Mouse (Mus musculus) heart, embryonic 13.5 days (tissue): ENCODE results near the gene Lgals9. TPM values are rescaled to one million over a fixed set of nuclear protein-coding genes. Genes with fewer than 3 reads are reported as not detected.

ENCODE experiments used
- ATAC-seq: fragments of 200-750 bp; cut with Nextera tagmentation; 2 replicates; pipeline ENCODE4 v1.8.0; 2017; ENCODE audit warnings: moderate TSS enrichment; ENCODE audit not compliant: insufficient number of reproducible peaks, low FRiP score, low TSS enrichment; ENCODE audit errors: extremely low read depth
- H3K27ac ChIP-seq: fragments of 300-500 bp; sonication (generic); replicated peaks from 2 replicates; pipeline ENCODE4 v1.5.1; 2015; ENCODE audit warnings: moderate library complexity, mild to moderate bottlenecking, inconsistent platforms
- H3K27me3 ChIP-seq: fragments of 300-500 bp; sonication (generic); replicated peaks from 2 replicates; pipeline ENCODE4 v1.6.1; 2015; ENCODE audit warnings: mild to moderate bottlenecking, inconsistent platforms
- H3K36me3 ChIP-seq: fragments of 300-500 bp; sonication (generic); 2 replicates; pipeline ENCODE4 v1.6.1; 2015; ENCODE audit warnings: mild to moderate bottlenecking, inconsistent platforms
- H3K4me1 ChIP-seq: fragments of 300-500 bp; sonication (generic); 2 replicates; pipeline ENCODE4 v1.6.1; 2015; ENCODE audit warnings: inconsistent platforms
- H3K4me2 ChIP-seq: fragments of 300-500 bp; sonication (generic); 2 replicates; pipeline ENCODE4 v1.6.1; 2015; ENCODE audit warnings: inconsistent platforms, mild to moderate bottlenecking, moderate library complexity
- H3K4me3 ChIP-seq: fragments of 300-500 bp; sonication (generic); 2 replicates; pipeline ENCODE4 v1.5.1; 2015; ENCODE audit warnings: moderate library complexity, mild to moderate bottlenecking, inconsistent platforms
- H3K9ac ChIP-seq: fragments of 300-500 bp; sonication (generic); 2 replicates; pipeline ENCODE4 v1.6.1; 2015; ENCODE audit warnings: inconsistent platforms, mild to moderate bottlenecking, moderate library complexity
- H3K9me3 ChIP-seq: fragments of 300-500 bp; sonication (generic); 2 replicates; pipeline ENCODE4 v1.6.1; 2016; ENCODE audit warnings: inconsistent platforms
- WGBS: fragments of 180-500 bp; shearing (Covaris S2); methylation state at CpG from one replicate; pipeline ENCODE4 v1.1.7; 2015; ENCODE audit warnings: mixed read lengths; 5-methylcytosine and 5-hydroxymethylcytosine counted together
- polyA plus RNA-seq: library from polyadenylated mRNA; unstranded; fragments of >200 nt; fragmentation: Nextera tagmentation; extraction: Ambion mirVana; gene quantifications from 2 replicates; pipeline ENCODE4 v1.2.1, GENCODE M21; 2015

The Lgals9 gene
- polyA plus RNA-seq, 1 experiment from 2014 or later, result 60.2 TPM

DNA sequence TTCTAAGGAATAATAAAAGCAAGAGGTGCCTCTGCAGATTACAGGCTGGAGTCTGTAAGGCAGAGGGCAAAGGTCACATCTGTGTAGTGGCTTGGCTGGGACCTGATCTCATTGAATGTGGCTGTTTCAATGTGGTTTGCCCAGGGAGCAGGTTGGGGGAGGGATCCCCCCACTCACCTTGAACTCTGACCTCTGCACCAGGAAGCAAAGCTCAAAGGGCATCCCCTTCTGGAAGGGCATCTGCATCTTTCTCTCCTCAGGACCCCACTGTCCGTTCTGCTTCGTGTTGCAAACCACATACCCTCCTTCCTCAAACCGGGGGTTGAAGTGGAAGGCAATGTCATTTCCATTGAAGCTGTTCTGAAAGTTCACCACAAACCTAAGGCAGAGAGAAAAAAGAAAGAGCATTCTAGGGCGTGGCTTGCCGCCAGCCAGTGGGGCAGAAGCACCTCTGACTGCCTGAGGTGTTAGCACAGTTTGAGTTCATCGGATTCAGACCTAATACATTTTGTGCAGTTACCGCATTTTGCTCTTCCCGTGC is 11.9 kb downstream of the Lgals9 start:
- 66% methylated on average over 8 of the region's 8 CpGs for WGBS
- Histone ChIP-seq H3K4me1 (peaks cover 11% of the 10 kb centered on the region), H3K36me3 (peaks cover 4% of the 10 kb centered on the region; the same call in 1 of the 2 replicates), H3K27ac (no peak overlapping the region), H3K9ac (no peak overlapping the region), H3K4me2 (peak overlapping the region; percentile 24; the same call in 1 of the 2 replicates), H3K27me3 (no peaks in the 10 kb centered on the region), H3K9me3 (no peaks in the 10 kb centered on the region), H3K4me3 (no peak overlapping the region)
- no peak for ATAC-seq

DNA sequence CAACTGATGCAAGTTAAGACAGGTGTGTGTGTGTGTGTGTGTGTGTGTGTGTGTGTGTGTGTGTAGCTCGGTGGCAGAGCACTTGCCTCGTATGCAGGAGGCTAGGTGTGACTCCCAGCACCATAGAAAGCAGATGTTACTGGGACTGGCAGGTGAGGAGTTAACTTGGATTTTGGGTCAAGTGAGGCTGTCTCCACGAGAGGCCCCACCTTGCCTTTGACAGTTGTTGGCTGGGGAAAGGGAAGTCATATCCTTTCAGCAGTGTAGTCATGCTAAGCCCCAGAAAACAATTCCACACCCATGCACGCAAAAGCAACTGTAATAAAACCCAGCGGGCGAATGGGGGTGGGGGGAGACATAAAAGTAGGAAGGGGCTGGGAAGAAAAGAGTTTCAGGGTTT is 12.4 kb downstream of the Lgals9 start:
- WGBS, result 54% methylated on average over 6 of the region's 6 CpGs
- H3K27ac ChIP-seq, result no peak overlapping the region

DNA sequence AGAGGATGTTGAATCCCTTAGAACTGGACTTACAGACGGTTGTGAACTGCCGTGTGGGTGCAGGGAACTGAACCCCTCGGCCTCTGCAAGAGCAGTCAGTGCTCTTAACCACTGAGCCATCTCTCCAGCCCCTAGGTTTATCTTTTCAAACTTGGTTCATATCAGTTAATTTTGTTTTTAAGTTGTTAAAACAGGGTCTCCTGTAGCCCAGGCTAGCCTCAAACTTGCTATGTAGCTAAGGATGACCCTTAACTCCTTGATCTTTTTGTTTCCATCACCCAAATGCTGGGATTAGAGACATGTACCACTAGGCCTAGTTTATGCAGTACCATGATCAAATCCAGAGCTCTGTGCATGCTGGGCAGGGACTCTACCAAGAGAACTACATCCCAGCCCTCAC is 13.0 kb downstream of the Lgals9 start:
- H3K9me3 ChIP-seq, result no peaks in the 10 kb centered on the region
- H3K4me1 ChIP-seq, result peaks cover 11% of the 10 kb centered on the region
- 86% methylated on average over 3 of the region's 3 CpGs for WGBS
- H3K27me3 ChIP-seq, result peaks cover 1% of the 10 kb centered on the region; the same call in 1 of the 2 replicates
- no peak overlapping the region for H3K4me3 ChIP-seq
- H3K9ac ChIP-seq, result no peak overlapping the region
- no peak overlapping the region for H3K4me2 ChIP-seq
- H3K27ac ChIP-seq, result no peak overlapping the region
- no peak for ATAC-seq
- H3K36me3 ChIP-seq, result peaks cover 4% of the 10 kb centered on the region; the same call in 1 of the 2 replicates

More for the DNA sequence above, 12.4 kb downstream of the Lgals9 start:
- H3K9me3 ChIP-seq, result no peaks in the 10 kb centered on the region
- no peak overlapping the region for H3K9ac ChIP-seq
- no peak for ATAC-seq
- peaks cover 4% of the 10 kb centered on the region; the same call in 1 of the 2 replicates for H3K36me3 ChIP-seq
- H3K4me3 ChIP-seq, result no peak overlapping the region
- no peaks in the 10 kb centered on the region for H3K27me3 ChIP-seq
- H3K4me1 ChIP-seq, result peaks cover 11% of the 10 kb centered on the region
- H3K4me2 ChIP-seq, result no peak overlapping the region

DNA sequence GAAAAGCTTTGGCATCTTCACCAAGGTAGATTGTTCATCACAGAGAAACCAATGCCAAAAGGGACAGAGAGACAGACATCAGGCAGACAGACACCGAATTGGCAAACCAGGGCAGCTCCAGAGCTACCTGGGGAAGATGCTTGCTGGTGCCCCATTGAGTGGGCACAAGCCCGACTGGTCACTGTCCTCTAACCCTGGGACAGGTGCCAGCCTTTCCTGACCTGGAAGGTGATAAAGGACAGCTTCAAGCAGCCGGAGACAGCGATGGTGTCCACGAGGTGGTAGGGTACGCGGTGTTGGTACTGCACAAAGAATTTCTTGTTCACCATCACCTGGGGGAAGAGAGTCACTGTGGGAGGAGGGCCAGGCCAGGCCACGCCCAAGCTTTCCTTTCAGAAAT is 13.7 kb downstream of the Lgals9 start:
- no peak overlapping the region for H3K9ac ChIP-seq
- no peak overlapping the region for H3K4me3 ChIP-seq
- H3K4me1 ChIP-seq, result peaks cover 11% of the 10 kb centered on the region
- no peak overlapping the region for H3K4me2 ChIP-seq
- peaks cover 6% of the 10 kb centered on the region; the same call in 1 of the 2 replicates for H3K27me3 ChIP-seq
- H3K9me3 ChIP-seq, result no peaks in the 10 kb centered on the region
- H3K27ac ChIP-seq, result no peak overlapping the region
- ATAC-seq, result no peak
- peaks cover 4% of the 10 kb centered on the region; the same call in 1 of the 2 replicates for H3K36me3 ChIP-seq
- 79% methylated on average over 8 of the region's 8 CpGs for whole genome bisulfite sequencing

DNA sequence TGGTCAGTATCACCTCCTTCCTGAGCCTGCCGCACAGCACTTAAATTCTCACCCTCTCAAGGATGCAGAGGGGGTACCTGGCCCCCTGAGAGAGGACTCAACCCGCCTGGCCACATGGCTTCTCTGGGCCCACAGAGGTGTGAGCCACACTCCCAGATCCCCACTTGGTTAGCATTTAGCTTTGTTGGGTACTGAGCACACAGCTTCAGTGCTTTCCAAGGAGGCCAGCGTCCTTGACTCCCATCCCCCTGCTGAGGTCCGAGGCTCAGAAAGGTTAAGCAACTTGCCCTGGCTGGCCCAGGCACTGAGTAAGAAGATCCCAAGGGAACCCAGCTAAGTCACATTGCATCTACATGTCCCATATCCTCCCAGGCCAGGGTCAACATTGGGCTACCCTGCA is 16.6 kb downstream of the Lgals9 start:
- peaks cover 6% of the 10 kb centered on the region; the same call in 1 of the 2 replicates for H3K27me3 ChIP-seq
- no peak overlapping the region for H3K9ac ChIP-seq
- H3K27ac ChIP-seq, result no peak overlapping the region
- no peak overlapping the region for H3K4me2 ChIP-seq
- no peak overlapping the region for H3K4me3 ChIP-seq
- no peaks in the 10 kb centered on the region for H3K9me3 ChIP-seq
- ATAC-seq, result no peak
- WGBS, result 59% methylated on average over 4 of the region's 4 CpGs
- peaks cover 6% of the 10 kb centered on the region for H3K4me1 ChIP-seq
- no peaks in the 10 kb centered on the region for H3K36me3 ChIP-seq

DNA sequence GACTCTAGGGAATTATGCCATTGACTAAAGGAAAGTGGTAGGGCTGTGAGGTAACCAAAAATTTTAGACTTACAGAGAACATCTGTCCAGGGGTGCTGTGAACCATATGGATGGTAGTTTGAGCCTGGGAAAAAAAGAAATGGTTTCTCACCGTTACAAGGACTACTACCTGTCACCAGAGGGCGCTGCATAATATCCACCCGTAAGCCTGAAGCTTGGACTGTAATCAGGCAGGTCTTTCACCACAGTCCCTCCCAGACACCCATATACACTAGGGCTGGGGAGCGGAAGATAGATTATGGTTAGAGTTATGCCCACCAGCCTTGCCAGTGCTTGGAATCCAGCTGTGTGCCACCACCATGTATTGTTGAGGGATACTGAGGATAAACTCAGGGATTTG is 17.4 kb downstream of the Lgals9 start:
- peaks cover 6% of the 10 kb centered on the region; the same call in 1 of the 2 replicates for H3K27me3 ChIP-seq
- H3K4me2 ChIP-seq, result no peak overlapping the region
- no peak overlapping the region for H3K9ac ChIP-seq
- no peaks in the 10 kb centered on the region for H3K36me3 ChIP-seq
- H3K9me3 ChIP-seq, result no peaks in the 10 kb centered on the region
- no peak overlapping the region for H3K27ac ChIP-seq
- peaks cover 5% of the 10 kb centered on the region for H3K4me1 ChIP-seq
- WGBS, result 12% methylated on average over 4 of the region's 4 CpGs
- no peak for ATAC-seq
- no peak overlapping the region for H3K4me3 ChIP-seq

DNA sequence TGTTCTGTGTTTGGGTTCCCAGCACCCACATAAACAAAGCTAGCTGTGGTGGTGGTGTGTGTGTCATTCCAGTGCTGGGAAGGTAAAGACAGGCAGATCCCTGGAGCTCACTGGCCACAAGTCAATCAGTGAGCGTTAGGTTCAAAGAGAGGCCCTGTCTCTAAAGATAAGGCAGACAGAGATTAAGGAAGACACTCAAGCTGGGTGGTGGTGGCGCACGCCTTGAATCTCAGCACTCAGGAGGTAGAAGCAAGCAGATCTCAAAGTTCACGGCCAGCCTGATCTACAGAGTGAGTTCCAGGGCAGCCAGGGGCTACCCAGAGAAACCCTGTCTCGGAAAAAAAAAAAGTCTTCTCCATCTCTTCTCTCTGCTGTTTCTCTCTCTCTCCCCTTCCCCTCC is 23.5 kb downstream of the Lgals9 start:
- Histone ChIP-seq H3K27me3 (peaks cover 15% of the 10 kb centered on the region), H3K27ac (no peak overlapping the region), H3K9me3 (no peaks in the 10 kb centered on the region), H3K4me2 (no peak overlapping the region), H3K9ac (no peak overlapping the region), H3K4me1 (peaks cover 5% of the 10 kb centered on the region), H3K36me3 (no peaks in the 10 kb centered on the region), H3K4me3 (no peak overlapping the region)
- WGBS, result 40% methylated on average over 5 of the region's 5 CpGs
- no peak for ATAC-seq

DNA sequence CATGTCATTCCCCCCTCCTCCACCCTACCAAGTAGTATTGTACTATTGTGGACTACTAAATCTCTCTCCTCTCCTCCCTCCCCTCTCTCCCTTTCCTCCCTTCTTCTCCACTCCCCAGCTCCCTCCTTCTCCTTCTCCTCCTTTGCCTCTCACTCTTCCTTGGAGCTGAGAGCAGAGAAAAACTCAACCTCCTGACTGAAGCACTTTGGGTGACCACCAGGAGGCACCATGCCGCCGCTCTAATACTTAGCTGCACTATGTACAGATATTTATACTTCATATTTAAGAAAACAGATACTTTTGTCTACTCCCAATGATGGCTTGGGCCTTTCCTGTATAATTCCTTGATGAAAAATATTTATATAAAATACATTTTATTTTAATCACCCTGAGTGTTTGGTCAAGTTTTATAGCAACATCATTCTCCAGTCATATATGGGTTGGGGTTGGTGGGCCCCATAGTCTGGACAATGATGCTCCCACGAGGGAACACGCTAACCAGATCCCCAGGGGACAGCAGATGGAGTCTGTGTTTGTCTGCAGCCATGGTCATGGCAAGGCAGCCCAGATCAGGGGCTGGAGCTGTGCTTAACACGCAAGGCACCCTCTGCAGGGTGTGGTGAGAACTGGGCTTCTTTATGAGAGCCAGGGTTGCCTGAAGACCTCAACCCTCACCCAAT is 24.8 kb downstream of the Lgals9 start:
- Histone ChIP-seq H3K9ac (no peak overlapping the region), H3K27me3 (peaks cover 18% of the 10 kb centered on the region), H3K9me3 (no peaks in the 10 kb centered on the region), H3K36me3 (no peaks in the 10 kb centered on the region), H3K4me2 (no peak overlapping the region), H3K27ac (no peak overlapping the region), H3K4me1 (peaks cover 5% of the 10 kb centered on the region), H3K4me3 (no peak overlapping the region)
- no peak for ATAC-seq
- WGBS, result 63% methylated on average over 5 of the region's 5 CpGs

DNA sequence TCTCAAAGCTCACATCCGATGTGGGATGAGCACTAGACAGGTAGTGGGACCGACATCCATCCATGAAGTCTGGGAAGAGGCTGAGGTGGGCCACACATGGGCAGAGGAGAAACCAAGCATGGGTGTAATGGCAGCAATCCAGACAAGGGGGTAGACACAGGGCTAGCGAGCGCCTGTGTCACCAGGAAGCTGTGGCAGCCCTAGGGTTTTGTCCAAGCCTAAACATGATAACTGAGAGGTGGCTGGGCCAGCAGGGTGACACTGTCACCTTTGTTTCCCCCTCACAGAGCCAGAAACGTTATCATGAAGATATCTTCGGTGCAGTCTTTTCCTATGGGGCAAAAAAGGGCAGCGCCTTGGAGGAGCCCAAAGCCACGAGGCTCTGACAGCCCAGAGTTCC is 25.4 kb downstream of the Lgals9 start:
- WGBS, result 40% methylated on average over 8 of the region's 8 CpGs
- Histone ChIP-seq H3K4me3 (no peak overlapping the region), H3K36me3 (no peaks in the 10 kb centered on the region), H3K9me3 (no peaks in the 10 kb centered on the region), H3K27me3 (peaks cover 24% of the 10 kb centered on the region), H3K4me1 (peaks cover 5% of the 10 kb centered on the region), H3K27ac (no peak overlapping the region), H3K4me2 (no peak overlapping the region), H3K9ac (no peak overlapping the region)
- no peak for ATAC-seq

DNA sequence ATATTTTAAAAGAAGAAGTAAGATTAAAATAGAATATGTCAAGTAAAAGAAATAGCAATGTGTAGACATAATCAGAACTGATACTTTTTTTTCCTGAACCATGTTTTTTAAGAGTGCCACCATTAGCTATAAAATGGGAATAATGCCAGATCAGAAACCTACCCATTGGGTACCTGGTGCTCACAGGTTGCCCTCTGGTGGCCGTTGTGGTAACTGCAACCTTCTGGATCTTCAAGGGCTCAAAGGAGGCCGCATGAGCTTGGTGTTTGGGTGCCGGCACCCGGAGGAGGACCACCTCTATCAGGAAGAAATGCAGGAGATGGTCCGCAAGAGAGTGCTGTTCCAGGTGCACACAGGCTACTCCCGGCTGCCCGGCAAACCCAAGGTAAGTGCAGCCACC is 28.5 kb downstream of the Lgals9 start:
- WGBS, result 6% methylated on average over 7 of the region's 7 CpGs
- ATAC-seq, result no peak
- Histone ChIP-seq H3K27ac (no peak overlapping the region), H3K4me2 (no peak overlapping the region), H3K4me1 (no peaks in the 10 kb centered on the region), H3K4me3 (no peak overlapping the region), H3K9ac (no peak overlapping the region), H3K9me3 (no peaks in the 10 kb centered on the region), H3K36me3 (no peaks in the 10 kb centered on the region), H3K27me3 (peaks cover 54% of the 10 kb centered on the region)

DNA sequence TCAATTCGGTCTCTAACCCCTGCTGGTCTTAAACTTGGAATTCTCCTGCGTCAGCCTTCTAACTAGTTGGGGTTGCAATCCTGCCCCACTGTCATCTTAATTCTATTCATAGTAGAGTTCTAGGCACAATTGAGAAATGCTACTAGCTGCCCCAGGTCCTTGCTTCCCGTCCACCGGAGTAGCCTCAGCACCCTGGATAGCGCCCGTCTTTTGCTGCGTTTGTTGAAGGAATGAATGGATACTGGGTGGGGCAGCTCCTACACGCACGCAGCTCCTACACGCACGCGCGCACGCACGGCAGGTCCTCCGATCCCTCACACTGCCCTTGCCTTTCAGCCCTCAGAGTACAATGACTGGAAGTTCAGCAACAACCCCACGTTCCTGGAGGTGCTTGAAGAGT is 32.3 kb downstream of the Lgals9 start:
- peak overlapping the region; percentile 25; the same call in 1 of the 2 replicates for H3K4me3 ChIP-seq
- peak overlapping the region; percentile 48 for H3K4me2 ChIP-seq
- ATAC-seq, result no peak
- H3K27ac ChIP-seq, result no peak overlapping the region
- H3K36me3 ChIP-seq, result no peaks in the 10 kb centered on the region
- no peaks in the 10 kb centered on the region for H3K9me3 ChIP-seq
- peaks cover 74% of the 10 kb centered on the region for H3K27me3 ChIP-seq
- no peaks in the 10 kb centered on the region for H3K4me1 ChIP-seq
- WGBS, result 9% methylated on average over 17 of the region's 17 CpGs
- H3K9ac ChIP-seq, result no peak overlapping the region

DNA sequence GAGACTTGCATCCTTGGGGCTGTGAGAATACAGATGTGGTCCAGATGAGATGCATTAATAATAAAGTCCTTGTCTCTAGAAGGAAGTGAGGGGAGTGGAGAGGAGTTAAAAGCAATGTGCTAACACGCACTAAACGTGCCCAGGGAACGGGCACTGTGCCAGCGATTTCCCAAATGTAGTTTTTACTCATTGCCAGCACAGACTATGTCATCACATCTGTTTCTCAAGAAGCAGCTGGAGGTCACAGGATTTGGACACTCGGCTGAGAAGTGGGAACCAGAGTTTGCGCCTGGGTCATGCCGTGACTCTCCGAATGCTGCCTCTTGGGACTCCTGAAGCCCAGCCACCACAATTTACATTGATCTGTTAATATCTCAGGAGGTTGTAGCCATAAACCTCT is 34.4 kb downstream of the Lgals9 start:
- no peak for ATAC-seq
- Histone ChIP-seq H3K27me3 (peaks cover 67% of the 10 kb centered on the region), H3K36me3 (no peaks in the 10 kb centered on the region), H3K27ac (no peak overlapping the region), H3K4me2 (no peak overlapping the region), H3K9ac (no peak overlapping the region), H3K9me3 (no peaks in the 10 kb centered on the region), H3K4me3 (no peak overlapping the region), H3K4me1 (no peaks in the 10 kb centered on the region)
- WGBS, result 71% methylated on average over 8 of the region's 8 CpGs
